16 mouse cellular contexts compared by ENCODE assay signal in genomic region chr5:140579221-140579620, GRCm38 (mm10). TPM values are rescaled to one million over a fixed set of nuclear protein-coding genes. Genes with fewer than 3 reads are reported as not detected.
DNase-seq lines count a peak whose midpoint lies in the region; ATAC-seq and TF ChIP-seq lines count a peak whose summit lies in the region.
"Had no signal": no experiment of that assay in that cellular context is flagged by ENCODE, and none has a peak within 500 bp of the region (broad histone marks: within the 10 kb centered on the region; RNA-seq: fewer than 3 reads in every experiment).

No protein-coding gene starts in this region.

- H3K4me2 ChIP-seq in hindbrain, embryonic 14.5 days (replicated peaks), result no peak overlapping the region
- no peak overlapping the region for H3K4me2 ChIP-seq in embryonic facial prominence, embryonic 11.5 days (ENCODE audit: low read depth, low read length)
- peak overlapping the region; percentile 22 for H3K4me2 ChIP-seq in limb, embryonic 11.5 days (ENCODE audit: low read depth, severe bottlenecking)

- no peaks in the 10 kb centered on the region for H3K36me3 ChIP-seq in hindbrain, embryonic 10.5 days
- no peaks in the 10 kb centered on the region for H3K36me3 ChIP-seq in hindbrain, embryonic 14.5 days (replicated peaks; ENCODE audit: control insufficient read depth, insufficient read depth)
- H3K36me3 ChIP-seq in E14TG2a.4 (ENCODE audit: insufficient read depth, low read length), result no peaks in the 10 kb centered on the region
- H3K36me3 ChIP-seq in embryonic facial prominence, embryonic 11.5 days (replicated peaks; ENCODE audit: control insufficient read depth, insufficient read depth, low read depth, low read length), result no peaks in the 10 kb centered on the region
- H3K36me3 ChIP-seq in limb, embryonic 11.5 days (ENCODE audit: control insufficient read depth, insufficient read depth, low read length), result no peaks in the 10 kb centered on the region

- peaks cover 14% of the 10 kb centered on the region for H3K27me3 ChIP-seq in hindbrain, embryonic 10.5 days (ENCODE audit: insufficient read depth, poor library complexity, severe bottlenecking)
- H3K27me3 ChIP-seq in hindbrain, embryonic 14.5 days (ENCODE audit: control insufficient read depth, insufficient read depth, low read length), result no peaks in the 10 kb centered on the region
- H3K27me3 ChIP-seq in E14TG2a.4 (ENCODE audit: insufficient read depth, low read length), result peaks cover 27% of the 10 kb centered on the region
- no peaks in the 10 kb centered on the region for H3K27me3 ChIP-seq in embryonic facial prominence, embryonic 11.5 days (ENCODE audit: control insufficient read depth, insufficient read depth, low read length)
- H3K27me3 ChIP-seq in limb, embryonic 11.5 days (ENCODE audit: control insufficient read depth, insufficient read depth, low read length), result no peaks in the 10 kb centered on the region

- peak overlapping the region; percentile 3; the same call in 1 of the 2 replicates for H3K4me3 ChIP-seq in hindbrain, embryonic 10.5 days
- H3K4me3 ChIP-seq in hindbrain, embryonic 14.5 days (replicated peaks; ENCODE audit: low read length), result no peak overlapping the region
- peak overlapping the region; percentile 41; the same call in 1 of the 2 replicates for H3K4me3 ChIP-seq in E14TG2a.4 (replicated peaks; ENCODE audit: low read length)
- no peak overlapping the region for H3K4me3 ChIP-seq in embryonic facial prominence, embryonic 11.5 days (ENCODE audit: low read depth, low read length)
- no peak overlapping the region for H3K4me3 ChIP-seq in limb, embryonic 11.5 days (ENCODE audit: low read depth, low read length)

- peak overlapping the region; percentile 89 for H3K27ac ChIP-seq in hindbrain, embryonic 10.5 days
- H3K27ac ChIP-seq in hindbrain, embryonic 14.5 days, result no peak overlapping the region
- H3K27ac ChIP-seq in embryonic facial prominence, embryonic 11.5 days (replicated peaks; ENCODE audit: low read depth, low read length), result 0 out of 2 replicates have a peak overlapping the region, but pooled peaks have one; percentile 5
- peak overlapping the region; percentile 56; the same call in 1 of the 2 replicates for H3K27ac ChIP-seq in limb, embryonic 11.5 days (replicated peaks; ENCODE audit: low read depth, low read length)
- H3K27ac ChIP-seq: macrophage had no signal

- TF ChIP-seq CTCF in E14TG2a.4 (conservative IDR thresholded peaks at IDR 0.05; ENCODE audit: low read length), result no peak

- ATAC-seq in hindbrain, embryonic 14.5 days (ENCODE audit: low FRiP score), result no peak
- no peak for ATAC-seq in embryonic facial prominence, embryonic 11.5 days (replicated peaks; ENCODE audit: insufficient number of reproducible peaks, low FRiP score, low TSS enrichment, low read depth)
- ATAC-seq in limb, embryonic 11.5 days (ENCODE audit: insufficient number of reproducible peaks, low FRiP score, low TSS enrichment, low read depth), result no peak

- peaks cover 77% of the 10 kb centered on the region for H3K4me1 ChIP-seq in hindbrain, embryonic 10.5 days (replicated peaks)
- H3K4me1 ChIP-seq in hindbrain, embryonic 14.5 days (replicated peaks; ENCODE audit: control insufficient read depth, insufficient read depth, low read length), result peaks cover 38% of the 10 kb centered on the region
- peaks cover 64% of the 10 kb centered on the region for H3K4me1 ChIP-seq in E14TG2a.4 (replicated peaks; ENCODE audit: low read depth, low read length)
- peaks cover 11% of the 10 kb centered on the region for H3K4me1 ChIP-seq in embryonic facial prominence, embryonic 11.5 days (ENCODE audit: control insufficient read depth, insufficient read depth, low read length)
- peaks cover 43% of the 10 kb centered on the region for H3K4me1 ChIP-seq in limb, embryonic 11.5 days (ENCODE audit: control insufficient read depth, insufficient read depth, low read length)

- WGBS in hindbrain, embryonic 10.5 days, result 24% methylated on average over 9 of the region's 9 CpGs
- 14% methylated on average over 9 of the region's 9 CpGs for WGBS in hindbrain, embryonic 14.5 days
- WGBS in embryonic facial prominence, embryonic 11.5 days, result 34% methylated on average over 9 of the region's 9 CpGs
- 55% methylated on average over 9 of the region's 9 CpGs for WGBS in limb, embryonic 11.5 days

- H3K9ac ChIP-seq in hindbrain, embryonic 14.5 days, result no peak overlapping the region
- H3K9ac ChIP-seq in embryonic facial prominence, embryonic 11.5 days (replicated peaks; ENCODE audit: low read length), result peak overlapping the region; percentile 19; the same call in 1 of the 2 replicates
- H3K9ac ChIP-seq in limb, embryonic 11.5 days (ENCODE audit: low read length), result no peak overlapping the region

- DNase-seq in hindbrain, embryonic 10.5 days (ENCODE audit: low spot score), result no peak
- no peak for DNase-seq in hindbrain, embryonic 14.5 days (ENCODE audit: low spot score)
- DNase-seq in embryonic facial prominence, embryonic 11.5 days (ENCODE audit: low spot score), result no peak
- no peak for DNase-seq in limb, embryonic 11.5 days (ENCODE audit: low spot score)
- DNase-seq in cerebellum, postnatal 14 days, result no peak
- no peak for DNase-seq in layer of hippocampus, adult 18-20 months (ENCODE audit: low spot score in 2 of 2)
- DNase-seq in right cerebral cortex, postnatal 10 days (ENCODE audit: low spot score in 2 of 2), result no peak
- DNase-seq: cerebellum, adult 18-20 months; kidney, adult 2 months; layer of hippocampus, adult 9-11 months; lung, adult 18-20 months; right cerebral cortex, adult 18-20 months had no signal

- no peaks in the 10 kb centered on the region for H3K9me3 ChIP-seq in hindbrain, embryonic 10.5 days
- H3K9me3 ChIP-seq in hindbrain, embryonic 14.5 days (ENCODE audit: control insufficient read depth, low read length), result no peaks in the 10 kb centered on the region
- H3K9me3 ChIP-seq in E14TG2a.4 (ENCODE audit: low read length), result no peaks in the 10 kb centered on the region
- no peaks in the 10 kb centered on the region for H3K9me3 ChIP-seq in embryonic facial prominence, embryonic 11.5 days (replicated peaks; ENCODE audit: control insufficient read depth, low read length)
- no peaks in the 10 kb centered on the region for H3K9me3 ChIP-seq in limb, embryonic 11.5 days (ENCODE audit: control insufficient read depth, low read length)

RNA-seq across cellular contexts. Expression of gene Grifin, which starts 14.3 kb away (rescaled TPM):
- polyA plus RNA-seq in hindbrain, embryonic 10.5 days (2016; fragmentation: Nextera tagmentation; extraction: Ambion mirVana), result not detected in 2 replicates
- 0.61 TPM in 1 of 2 replicates, not detected in the other for polyA plus RNA-seq in hindbrain, embryonic 14.5 days (2014; fragmentation: Nextera tagmentation; extraction: Ambion mirVana)
- 0.36 and 0.63 TPM in 2 replicates for polyA plus RNA-seq in embryonic facial prominence, embryonic 11.5 days (2014; fragmentation: Nextera tagmentation; extraction: Ambion mirVana)
- polyA plus RNA-seq in limb, embryonic 11.5 days (2014; fragmentation: Nextera tagmentation; extraction: Ambion mirVana), result not detected in 2 replicates
- total RNA-seq in layer of hippocampus, adult 18-20 months (2021), result not detected
- total RNA-seq: hematopoietic stem cell, adult 5-6 weeks; left cerebral cortex, postnatal 14 days had no signal
- polyA plus RNA-seq: kidney, adult 2 months; macrophage had no signal

RNA-seq across cellular contexts. Expression of gene Lfng, which starts 27.9 kb away (rescaled TPM):
- 40.9 and 51.2 TPM in 2 replicates for polyA plus RNA-seq in hindbrain, embryonic 10.5 days (2016; fragmentation: Nextera tagmentation; extraction: Ambion mirVana)
- 25.7 and 30.1 TPM in 2 replicates for polyA plus RNA-seq in hindbrain, embryonic 14.5 days (2014; fragmentation: Nextera tagmentation; extraction: Ambion mirVana)
- polyA plus RNA-seq in embryonic facial prominence, embryonic 11.5 days (2014; fragmentation: Nextera tagmentation; extraction: Ambion mirVana), result 13.3 and 13.7 TPM in 2 replicates
- 9.0 and 10.8 TPM in 2 replicates for polyA plus RNA-seq in limb, embryonic 11.5 days (2014; fragmentation: Nextera tagmentation; extraction: Ambion mirVana)
- 10 to 100 TPM; 19.3 to 21.2 TPM for total RNA-seq in layer of hippocampus, adult 18-20 months (2021)

Comparison
In these comparisons a context has a peak if more than half of its experiments do, and no peak if none do; other contexts are left out.
1. H3K4me3 ChIP-seq: peak in hindbrain, embryonic 10.5 days (single experiment) and E14TG2a.4 (single experiment); none in hindbrain, embryonic 14.5 days (single experiment), embryonic facial prominence, embryonic 11.5 days (single experiment) and limb, embryonic 11.5 days (single experiment).